Mouse (Mus musculus): ENCODE data around the gene Asgr2.
"Not testable (repeated sequence)": the region's sequence is repeated elsewhere in the genome, so short reads cannot be mapped to it uniquely, and the experiment has no call there.

Asgr2 gene

GRCm38 (mm10) chr11:70091986-70092783 lies at the start of gene Asgr2:
Gene Asgr2, plus strand, starts transcription at chr11:70092644.
- CTCF ChIA-PET, result no interaction called here

- CTCF ChIA-PET, result no interaction called here
These were observed 48.8 kb upstream of the Asgr2 start for GRCm38 (mm10) chr11:70043665-70044064.

- CTCF ChIA-PET, result interaction anchor here (1.4 kb wide), 1 partner anchor 10 kb away, joined by 3 read pairs; no protein-coding TSS in a partner anchor
These were observed 47.0 kb upstream of the Asgr2 start for GRCm38 (mm10) chr11:70045435-70045834.

- CTCF ChIA-PET, result no interaction called here
These were observed 43.1 kb upstream of the Asgr2 start for GRCm38 (mm10) chr11:70049366-70049765.

- CTCF ChIA-PET, result interaction anchor here (0.7 kb wide), 1 partner anchor 116 kb away, joined by 3 read pairs; no protein-coding TSS in a partner anchor
These were observed 42.6 kb upstream of the Asgr2 start for GRCm38 (mm10) chr11:70049816-70050215.

GRCm38 (mm10) chr11:70053156-70053555 lies 39.3 kb upstream of the Asgr2 start:
- CTCF ChIA-PET, result no interaction called here

GRCm38 (mm10) chr11:70053898-70054570 lies 38.4 kb upstream of the Asgr2 start, which contains the start of gene Asgr1:
Gene Asgr1, plus strand, starts transcription at chr11:70054085.
- CTCF ChIA-PET, result no interaction called here

GRCm38 (mm10) chr11:70055618-70056214 lies 36.7 kb upstream of the Asgr2 start:
- CTCF ChIA-PET, result interaction anchor here (0.5 to 0.8 kb wide), 5 partner anchors 10 to 152 kb away, joined by 3 to 11 read pairs (median 4); no protein-coding TSS in a partner anchor

- CTCF ChIA-PET, result no interaction called here
These were observed 34.6 kb upstream of the Asgr2 start for GRCm38 (mm10) chr11:70057805-70058204.

- CTCF ChIA-PET, result no interaction called here
These were observed 32.5 kb upstream of the Asgr2 start for GRCm38 (mm10) chr11:70059930-70060329.

- CTCF ChIA-PET, result no interaction called here
These were observed 29.4 kb upstream of the Asgr2 start for GRCm38 (mm10) chr11:70063053-70063452.

GRCm38 (mm10) chr11:70066701-70067100 lies 25.7 kb upstream of the Asgr2 start:
- CTCF ChIA-PET, result no interaction called here

- CTCF ChIA-PET, result no interaction called here
These were observed 24.2 kb upstream of the Asgr2 start for GRCm38 (mm10) chr11:70068245-70068644.

- CTCF ChIA-PET, result no interaction called here
These were observed 22.4 kb upstream of the Asgr2 start for GRCm38 (mm10) chr11:70070057-70070456.

GRCm38 (mm10) chr11:70070603-70071002 lies 21.8 kb upstream of the Asgr2 start:
- CTCF ChIA-PET, result not testable (repeated sequence)

GRCm38 (mm10) chr11:70074379-70075071 lies 17.9 kb upstream of the Asgr2 start:
- CTCF ChIA-PET, result interaction anchor here (0.6 kb wide), 2 partner anchors 257 to 1863 kb away, joined by 3 to 4 read pairs; no protein-coding TSS in a partner anchor

GRCm38 (mm10) chr11:70075581-70075980 lies 16.9 kb upstream of the Asgr2 start:
- CTCF ChIA-PET, result no interaction called here

- CTCF ChIA-PET, result no interaction called here
These were observed 15.0 kb upstream of the Asgr2 start for GRCm38 (mm10) chr11:70077441-70077840.

- CTCF ChIA-PET, result no interaction called here
These were observed 13.3 kb upstream of the Asgr2 start for GRCm38 (mm10) chr11:70079175-70079574.

- CTCF ChIA-PET, result interaction anchor here (0.6 to 0.7 kb wide), 2 partner anchors 196 to 1687 kb away, joined by 4 to 6 read pairs; no protein-coding TSS in a partner anchor
These were observed 12.5 kb upstream of the Asgr2 start for GRCm38 (mm10) chr11:70079928-70080327.

GRCm38 (mm10) chr11:70080803-70081590 lies 11.4 kb upstream of the Asgr2 start:
- CTCF ChIA-PET, result interaction anchor here (0.6 kb wide), 1 partner anchor 156 kb away, joined by 6 read pairs; no protein-coding TSS in a partner anchor
